Mouse (Mus musculus) C3H10T1/2 (cell line): ENCODE results near the gene Tcp10b. TPM values are rescaled to one million over a fixed set of nuclear protein-coding genes. Genes with fewer than 3 reads are reported as not detected.

ENCODE experiments used
- polyA plus RNA-seq, 2 experiments: library from polyadenylated mRNA; unstranded; fragments of >200 nt; fragmentation: generic; extraction: Trizol; gene quantifications; one replicate each; pipeline ENCODE4 v1.2.1; 2012; ENCODE audit warnings: missing spikeins in 2 of 2

Tcp10b gene
- not detected for polyA plus RNA-seq

GRCm38 (mm10) chr17:13060804-13061203 lies at the start of gene Tcp10b:
Tcp10b (plus strand) TSS chr17:13061104.

GRCm38 (mm10) chr17:13052124-13052813 lies 8.6 kb upstream of the Tcp10b start, which contains the start of gene Gpr31b:
Gpr31b (minus strand) TSS chr17:13052296.

GRCm38 (mm10) chr17:13131710-13132109 lies 70.8 kb downstream of the Tcp10b start, which contains the start of gene Unc93a:
Unc93a (minus strand) TSS chr17:13131810.

Other genes starting within 250 kb of the Tcp10b start
- gene Mas1, start 193.0 kb upstream of the Tcp10b start, polyA plus RNA-seq = under 1 TPM in 1 of 2 experiments, not detected in 1; 0.18 TPM
- not detected for gene Mrgprh, start 185.1 kb upstream of the Tcp10b start, polyA plus RNA-seq
- gene Pnldc1, start 150.9 kb upstream of the Tcp10b start, polyA plus RNA-seq = 1 to 10 TPM in 1 of 2 experiments, under 1 TPM in 1; 0.09 to 1.3 TPM
- gene Tcp1, start 145.4 kb upstream of the Tcp10b start, polyA plus RNA-seq = 100 to 1,000 TPM; 164 to 184 TPM
- 10 to 100 TPM; 40.5 to 66.4 TPM for gene Mrpl18, start 144.8 kb upstream of the Tcp10b start, polyA plus RNA-seq
- 1 to 10 TPM in 1 of 2 experiments, under 1 TPM in 1; 0.78 to 9.4 TPM for gene Acat3, start 120.5 kb upstream of the Tcp10b start, polyA plus RNA-seq
- 100 to 1,000 TPM in 1 of 2 experiments, 10 to 100 TPM in 1; 75.1 to 110 TPM for gene Acat2, start 100.4 kb upstream of the Tcp10b start, polyA plus RNA-seq
- gene Wtap, start 66.9 kb upstream of the Tcp10b start, polyA plus RNA-seq = 10 to 100 TPM in 1 of 2 experiments, 1 to 10 TPM in 1; 3.6 to 24.0 TPM
- gene Sod2, start 54.3 kb upstream of the Tcp10b start, polyA plus RNA-seq = 10 to 100 TPM; 63.9 to 94.5 TPM
- not detected for gene Gpr31b, start 8.8 kb upstream of the Tcp10b start, polyA plus RNA-seq
- not detected for gene Unc93a, start 70.7 kb downstream of the Tcp10b start, polyA plus RNA-seq
- gene Smok2a, start 160.1 kb downstream of the Tcp10b start, polyA plus RNA-seq = not detected
- gene Smok2b, start 169.2 kb downstream of the Tcp10b start, polyA plus RNA-seq = not detected